13 mouse cellular contexts compared by ENCODE assay signal in genomic region chr9:13623892-13624422, GRCm38 (mm10).
"Had no signal": no experiment of that assay in that cellular context is flagged by ENCODE, and none has a peak within 500 bp of the region (broad histone marks: within the 10 kb centered on the region; RNA-seq: fewer than 3 reads in every experiment).

No protein-coding gene starts in this region.

- H3K4me3 ChIP-seq: kidney, embryonic 15.5 days; limb, embryonic 10.5 days; liver, embryonic 15.5 days; neural tube, embryonic 12.5 days had no signal

- H3K9me3 ChIP-seq: kidney, embryonic 15.5 days; limb, embryonic 10.5 days; liver, embryonic 15.5 days; neural tube, embryonic 12.5 days had no signal

- H3K36me3 ChIP-seq: kidney, embryonic 15.5 days; liver, embryonic 15.5 days had no signal

- H3K27me3 ChIP-seq: kidney, embryonic 15.5 days; liver, embryonic 15.5 days; neural tube, embryonic 12.5 days had no signal

- DNase-seq: kidney, adult 2 months; kidney, postnatal 14 days; lung, adult 2 months; lung, postnatal 36 days; midbrain, embryonic 14.5 days; right cerebral cortex, postnatal 14 days had no signal

- H3K27ac ChIP-seq: kidney, embryonic 15.5 days; limb, embryonic 10.5 days; liver, embryonic 15.5 days; neural tube, embryonic 12.5 days had no signal

- H3K9ac ChIP-seq: kidney, embryonic 15.5 days; liver, embryonic 15.5 days; neural tube, embryonic 12.5 days had no signal

- H3K4me2 ChIP-seq: kidney, embryonic 15.5 days; liver, embryonic 11.5 days; liver, embryonic 15.5 days; neural tube, embryonic 12.5 days had no signal

- H3K4me1 ChIP-seq: liver, embryonic 15.5 days had no signal

- ATAC-seq: intestine, embryonic 16.5 days; lung, postnatal 0 days had no signal
